Mouse (Mus musculus): Measurements from ENCODE around the gene Eef1e1. TPM values are rescaled to one million over a fixed set of nuclear protein-coding genes. Genes with fewer than 3 reads are reported as not detected.
"Not testable (repeated sequence)": the region's sequence is repeated elsewhere in the genome, so short reads cannot be mapped to it uniquely, and the experiment has no call there.

Eef1e1 gene
- total RNA-seq (2022), result 10 to 100 TPM; 11.4 to 17.3 (median 14.8) TPM

- peak; percentile 96 for DNase-seq (ENCODE audit: low spot score)
These were observed at the start of gene Eef1e1 for GRCm38 (mm10) chr13:38658528-38659280. Gene Eef1e1, minus strand, starts transcription at chr13:38659058.

GRCm38 (mm10) chr13:38690845-38691244, 32.0 kb upstream of the Eef1e1 start:
- DNase-seq (ENCODE audit: low spot score), result no peak

GRCm38 (mm10) chr13:38690028-38690427, 31.2 kb upstream of the Eef1e1 start:
- no peak for DNase-seq (ENCODE audit: low spot score)

GRCm38 (mm10) chr13:38688761-38689160, 29.9 kb upstream of the Eef1e1 start:
- no peak for DNase-seq (ENCODE audit: low spot score)

- DNase-seq (ENCODE audit: low spot score), result no peak
These were observed 13.5 kb upstream of the Eef1e1 start for GRCm38 (mm10) chr13:38672336-38672735.

GRCm38 (mm10) chr13:38671451-38671850, 12.6 kb upstream of the Eef1e1 start:
- not testable (repeated sequence) for DNase-seq (ENCODE audit: low spot score)

GRCm38 (mm10) chr13:38670051-38670450, 11.2 kb upstream of the Eef1e1 start:
- DNase-seq (ENCODE audit: low spot score), result no peak

- DNase-seq (ENCODE audit: low spot score), result peak; percentile 15
These were observed 9.7 kb upstream of the Eef1e1 start for GRCm38 (mm10) chr13:38668514-38668913.

- no peak for DNase-seq (ENCODE audit: low spot score)
These were observed 5.9 kb upstream of the Eef1e1 start for GRCm38 (mm10) chr13:38664753-38665152.

GRCm38 (mm10) chr13:38659524-38660136, 772 bp upstream of the Eef1e1 start:
- DNase-seq (ENCODE audit: low spot score), result no peak

GRCm38 (mm10) chr13:38657865-38658264, 993 bp downstream of the Eef1e1 start:
- DNase-seq (ENCODE audit: low spot score), result no peak

- no peak for DNase-seq (ENCODE audit: low spot score)
These were observed 8.6 kb downstream of the Eef1e1 start for GRCm38 (mm10) chr13:38650292-38650691.

GRCm38 (mm10) chr13:38649069-38649468, 9.8 kb downstream of the Eef1e1 start:
- no peak for DNase-seq (ENCODE audit: low spot score)

GRCm38 (mm10) chr13:38641414-38641813, 17.4 kb downstream of the Eef1e1 start:
- no peak for DNase-seq (ENCODE audit: low spot score)

- peak; percentile 32 for DNase-seq (ENCODE audit: low spot score)
These were observed 17.9 kb downstream of the Eef1e1 start for GRCm38 (mm10) chr13:38640961-38641360.

GRCm38 (mm10) chr13:38638694-38639093, 20.2 kb downstream of the Eef1e1 start:
- no peak for DNase-seq (ENCODE audit: low spot score)

- peak; percentile 94 for DNase-seq (ENCODE audit: low spot score)
These were observed 24.0 kb downstream of the Eef1e1 start, which contains the start of gene Bloc1s5 for GRCm38 (mm10) chr13:38634800-38635269. Gene Bloc1s5, minus strand, starts transcription at chr13:38635109.

- no peak for DNase-seq (ENCODE audit: low spot score)
These were observed 24.5 kb downstream of the Eef1e1 start for GRCm38 (mm10) chr13:38634256-38634799.

- no peak for DNase-seq (ENCODE audit: low spot score)
These were observed 25.4 kb downstream of the Eef1e1 start for GRCm38 (mm10) chr13:38633287-38634000.

- DNase-seq (ENCODE audit: low spot score), result no peak
These were observed 26.3 kb downstream of the Eef1e1 start for GRCm38 (mm10) chr13:38632556-38632955.

- DNase-seq (ENCODE audit: low spot score), result no peak
These were observed 32.7 kb downstream of the Eef1e1 start for GRCm38 (mm10) chr13:38626229-38626525.
